Mouse (Mus musculus) mammary gland, adult 2 months (tissue): ENCODE results near the gene E2f6. TPM values are rescaled to one million over a fixed set of nuclear protein-coding genes. Genes with fewer than 3 reads are reported as not detected.

Experiments
- polyA plus RNA-seq: library from polyadenylated mRNA; depleted of rRNA; stranded (reverse); fragments of >200 nt; gene quantifications from 2 replicates; pipeline ENCODE4 v1.2.3, GENCODE M21; 2012; ENCODE audit warnings: low replicate concordance; rRNA removed

The E2f6 gene
- 15.2 and 37.1 TPM in 2 replicates for polyA plus RNA-seq

GRCm38 (mm10) chr12:16810525-16811431 lies at the start of gene E2f6:
Gene E2f6 (plus strand): TSS chr12:16810963.

GRCm38 (mm10) chr12:16800259-16800958 lies 10.4 kb upstream of the E2f6 start, which contains the start of gene Greb1:
Gene Greb1 (minus strand): TSS chr12:16800886.

Other genes starting within 250 kb of the E2f6 start
- 75.5 and 123 TPM in 2 replicates for gene Lpin1, start 200.0 kb upstream of the E2f6 start, polyA plus RNA-seq
- gene Ntsr2, start 157.6 kb upstream of the E2f6 start, polyA plus RNA-seq, result 12.2 and 17.1 TPM in 2 replicates
- gene Greb1, start 10.1 kb upstream of the E2f6 start, polyA plus RNA-seq, result 1.2 and 2.1 TPM in 2 replicates
- gene Rock2, start 83.9 kb downstream of the E2f6 start, polyA plus RNA-seq, result 3.5 and 12.1 TPM in 2 replicates
- 82.7 and 108 TPM in 2 replicates for gene Pqlc3, start 189.4 kb downstream of the E2f6 start, polyA plus RNA-seq
- gene 2410004P03Rik, start 200.8 kb downstream of the E2f6 start, polyA plus RNA-seq, result 0.09 and 0.30 TPM in 2 replicates